Mouse (Mus musculus): ENCODE data around the gene Trim2.
A peak's percentile ranks its signal among the peaks of the same experiment; 100 is the strongest.

Trim2 gene

DNA sequence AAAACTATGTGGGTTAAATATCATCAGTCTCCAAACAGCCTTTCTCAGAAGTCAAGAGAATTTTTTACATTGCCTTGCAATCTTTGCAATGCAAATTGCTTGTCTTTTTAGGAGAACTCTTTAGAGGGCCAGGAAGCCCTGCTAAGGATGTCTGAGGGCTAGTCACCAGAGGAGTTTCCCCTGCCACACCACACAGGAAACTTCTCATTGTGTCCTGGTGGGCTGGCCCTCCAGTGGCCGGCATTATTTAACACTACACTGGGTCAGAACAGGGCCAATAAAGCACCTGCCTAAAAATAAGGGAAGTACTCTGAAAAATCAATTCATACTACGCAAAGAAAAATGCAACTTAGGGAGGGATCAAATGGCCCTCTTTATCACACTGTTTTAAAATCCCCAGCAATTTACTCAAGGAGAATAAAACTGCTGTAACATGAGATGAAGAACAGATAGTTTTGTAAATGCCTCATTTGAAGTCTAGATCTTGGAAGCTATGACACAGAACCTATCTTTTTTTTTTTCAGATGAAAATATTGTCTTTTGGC is 87.4 kb downstream of the Trim2 start:
- DNase-seq: no peak

DNA sequence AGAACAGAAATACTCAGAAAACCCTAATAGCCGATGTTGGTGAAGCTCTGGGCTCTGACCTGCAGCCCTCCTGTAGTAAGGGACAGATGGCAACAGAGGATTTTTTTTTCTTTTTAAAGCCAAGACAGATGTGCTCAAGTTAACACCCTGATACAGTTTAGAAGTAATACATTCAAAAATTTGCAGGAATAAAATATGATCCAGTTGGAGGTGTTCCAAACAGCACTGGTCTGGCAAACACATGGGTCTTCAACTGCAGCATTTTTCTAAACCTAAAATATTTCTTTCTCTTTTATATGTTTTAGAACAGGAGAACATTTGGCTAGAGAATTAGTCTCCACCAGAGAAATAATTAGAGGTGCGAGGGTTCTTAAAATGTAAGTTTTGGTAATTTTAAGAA is 88.2 kb downstream of the Trim2 start:
- no peak for DNase-seq

DNA sequence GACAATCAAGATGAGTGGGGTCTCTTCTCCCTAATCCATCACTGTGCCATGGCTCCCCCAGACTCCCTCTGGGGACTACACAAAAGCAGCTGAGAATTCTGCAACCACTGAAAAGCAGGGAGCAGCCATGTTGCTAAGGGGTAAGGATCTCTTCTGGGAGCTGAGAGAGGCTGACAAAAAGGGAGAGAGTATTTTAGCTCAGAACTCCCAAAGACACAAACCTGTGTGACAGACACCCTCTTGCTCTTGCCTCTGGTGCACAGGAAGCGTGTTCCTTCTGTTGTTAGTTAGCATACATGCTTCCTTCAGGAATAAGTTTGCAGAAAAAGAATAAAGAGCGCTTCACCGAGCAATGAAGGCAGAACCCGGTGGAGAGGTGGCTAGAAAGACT is 88.7 kb downstream of the Trim2 start:
- DNase-seq: no peak

DNA sequence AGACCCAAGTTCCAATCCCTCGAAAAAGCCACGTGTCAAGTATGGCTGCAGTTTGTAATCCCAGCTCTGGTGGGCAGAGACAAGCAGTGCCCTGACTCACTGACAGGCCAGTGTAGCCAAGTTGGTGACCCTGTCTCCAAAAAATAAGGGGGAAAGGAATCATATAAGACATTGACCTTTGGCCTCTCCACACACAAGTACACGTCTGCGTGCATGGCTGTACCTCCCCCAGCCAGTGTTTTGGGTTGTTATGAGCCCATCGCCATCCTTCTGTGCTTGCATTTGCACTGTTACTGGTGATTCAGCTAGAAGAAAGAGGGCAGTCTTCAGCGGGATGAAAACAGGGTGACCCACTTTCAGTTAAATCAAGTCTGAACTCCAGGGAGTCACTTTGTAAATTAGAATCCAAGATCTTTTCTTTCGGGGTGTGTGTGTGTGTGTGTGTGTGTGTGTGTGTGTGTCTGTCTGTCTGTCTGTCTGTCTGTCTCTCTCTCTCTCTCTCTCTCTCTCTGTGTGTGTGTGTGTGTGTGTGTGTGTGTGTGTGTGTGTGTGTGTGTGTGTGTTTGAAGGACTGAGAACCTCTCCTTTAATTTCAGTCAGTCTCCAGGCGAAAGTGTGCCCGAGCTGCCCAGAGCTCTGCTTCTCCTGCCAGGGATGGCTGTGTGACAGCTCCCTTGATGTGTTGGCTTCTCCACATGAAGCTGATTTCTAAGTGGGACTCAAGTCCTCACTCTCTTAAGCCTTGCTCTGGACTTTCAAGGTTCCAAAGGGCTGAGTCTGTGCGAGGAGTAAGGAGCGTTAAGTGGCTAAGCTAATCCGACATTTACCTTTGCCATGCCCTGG is 89.3 kb downstream of the Trim2 start:
- no peak for DNase-seq

DNA sequence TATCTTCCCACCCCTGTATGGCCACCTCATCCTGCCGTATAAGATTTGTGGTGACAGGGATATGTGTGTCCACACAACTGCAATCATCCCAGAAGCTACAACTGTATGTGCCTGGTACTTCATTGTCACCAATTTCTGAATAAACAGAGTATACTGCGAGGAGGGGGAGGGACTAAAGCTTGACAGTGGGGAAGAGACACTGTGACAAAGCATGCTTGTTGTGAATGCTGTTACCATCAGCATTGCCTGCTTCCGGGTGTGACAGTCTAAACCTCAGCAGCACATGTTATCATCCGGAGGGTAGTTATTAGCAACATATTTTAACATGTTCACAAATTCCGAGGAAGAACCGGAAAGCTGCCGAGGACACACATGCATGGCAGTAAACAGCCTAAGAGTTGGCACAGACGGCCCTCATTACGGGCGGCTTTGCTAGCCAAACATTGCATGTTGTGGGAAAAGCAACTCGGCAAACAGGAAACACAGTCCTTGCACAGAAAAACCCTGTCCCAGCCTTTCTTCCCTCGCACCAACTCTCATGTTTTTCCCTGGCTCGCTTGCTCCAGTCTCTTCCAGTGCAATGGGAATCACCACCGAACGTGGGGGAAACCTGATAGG is 90.8 kb downstream of the Trim2 start:
- DNase-seq: no peak

DNA sequence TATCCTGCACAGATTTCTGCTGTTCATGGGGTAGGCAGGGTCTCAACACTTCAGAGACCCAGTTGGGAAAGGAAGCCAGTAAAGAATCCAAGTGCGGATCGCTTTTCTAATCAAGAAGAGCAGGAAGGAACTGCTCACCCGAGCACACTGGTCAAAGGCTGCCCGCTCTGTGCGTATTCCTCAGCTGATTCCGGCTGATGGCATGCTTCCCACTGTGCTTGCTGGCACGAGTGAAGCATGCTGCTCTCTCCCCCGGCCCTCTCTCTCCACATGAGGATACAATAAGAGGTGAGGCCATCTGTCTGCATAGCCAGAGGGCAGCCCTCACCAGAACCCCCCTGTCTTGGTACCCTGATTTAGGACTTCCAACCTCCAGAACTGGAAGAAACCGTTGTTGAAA is 91.4 kb downstream of the Trim2 start:
- DNase-seq: no peak

DNA sequence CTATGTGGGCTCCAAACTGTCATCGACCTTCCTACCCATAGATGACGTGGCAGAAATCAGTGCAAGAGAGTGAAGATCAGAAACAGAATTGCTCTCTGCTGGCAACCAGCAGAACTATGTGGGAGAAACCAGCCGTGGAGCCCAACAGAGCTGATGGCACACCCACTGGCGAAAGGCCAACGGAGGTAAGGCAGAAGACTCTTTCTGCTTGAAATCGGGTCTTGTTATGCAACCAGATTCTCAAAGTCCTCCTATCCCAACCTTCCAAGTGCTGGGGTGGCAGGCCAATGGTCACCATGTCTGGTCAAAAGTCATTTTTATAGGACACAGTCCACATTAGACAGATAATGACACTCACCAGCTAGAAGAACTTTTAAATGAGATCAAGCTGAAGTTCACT is 92.2 kb downstream of the Trim2 start:
- DNase-seq: no peak

DNA sequence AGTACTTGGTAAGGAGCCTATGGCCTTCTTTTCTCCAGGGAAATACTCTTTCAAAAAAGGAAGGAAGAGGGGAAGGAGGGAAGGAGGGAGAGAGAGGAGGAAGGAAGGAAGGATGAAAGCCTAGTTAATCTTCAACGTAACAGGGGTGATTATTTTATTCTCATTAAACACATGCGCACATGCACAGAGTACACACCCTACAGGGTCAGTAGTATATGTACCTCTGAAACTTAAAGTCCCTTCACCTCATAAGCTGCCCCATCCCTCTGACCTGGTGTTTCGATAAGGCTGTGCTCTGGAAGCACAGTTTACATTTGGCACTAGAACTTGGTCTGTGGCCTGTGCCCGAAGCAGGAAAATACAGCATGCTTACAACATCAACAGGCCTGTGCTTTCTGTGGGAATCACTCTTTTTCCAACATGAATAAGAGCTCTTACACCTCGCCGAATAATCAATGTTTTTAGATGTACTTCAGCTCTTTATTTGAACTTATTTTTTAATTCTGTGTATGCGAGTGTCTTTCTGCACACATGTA is 95.3 kb downstream of the Trim2 start:
- DNase-seq: no peak

DNA sequence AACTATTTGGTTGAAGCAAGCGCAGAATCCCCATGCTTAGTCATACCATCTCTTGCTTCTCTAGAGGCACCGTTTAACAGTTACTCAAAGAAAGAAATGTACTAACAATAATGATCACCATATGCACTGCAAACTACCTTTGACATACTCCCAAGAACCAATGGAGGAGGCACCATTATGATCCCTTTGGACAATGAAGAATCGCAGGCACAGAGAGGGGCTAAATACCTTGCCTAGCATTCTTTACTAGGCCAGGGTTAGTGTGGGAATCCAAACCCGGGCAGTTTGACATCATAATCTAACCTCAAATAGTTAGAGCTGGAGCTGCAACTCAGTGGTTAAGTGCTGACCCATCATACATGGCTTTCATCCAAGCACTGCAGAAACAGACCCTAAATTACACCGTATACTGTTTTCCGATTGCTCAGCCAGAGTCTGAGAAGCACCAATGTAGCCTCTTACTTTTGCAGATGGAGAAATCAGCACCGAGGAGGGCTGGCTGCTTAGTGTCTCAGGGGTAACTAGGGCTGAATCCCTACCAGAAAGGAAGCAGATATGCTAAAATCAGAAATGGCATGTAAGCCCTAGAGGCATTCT is 97.7 kb downstream of the Trim2 start:
- no peak for DNase-seq

DNA sequence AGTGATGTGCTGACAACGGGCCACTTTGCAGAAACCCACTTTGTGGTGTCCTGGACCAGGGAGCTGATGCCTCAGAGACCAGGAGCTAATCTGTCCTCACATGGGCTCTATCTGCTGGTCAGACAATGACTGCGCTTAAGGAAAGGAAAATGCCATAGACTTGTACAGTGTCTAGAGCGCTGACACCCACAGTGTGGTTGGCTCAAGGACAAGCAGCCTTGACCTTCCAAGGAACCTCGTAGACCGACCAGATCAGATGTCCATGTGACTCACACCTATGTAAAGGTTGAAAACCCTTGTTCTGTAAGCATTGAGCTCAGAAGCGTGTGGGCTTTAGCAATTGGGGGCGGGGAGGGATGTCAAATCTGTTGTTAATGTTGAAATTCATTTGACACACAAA is 98.2 kb downstream of the Trim2 start:
- no peak for DNase-seq

DNA sequence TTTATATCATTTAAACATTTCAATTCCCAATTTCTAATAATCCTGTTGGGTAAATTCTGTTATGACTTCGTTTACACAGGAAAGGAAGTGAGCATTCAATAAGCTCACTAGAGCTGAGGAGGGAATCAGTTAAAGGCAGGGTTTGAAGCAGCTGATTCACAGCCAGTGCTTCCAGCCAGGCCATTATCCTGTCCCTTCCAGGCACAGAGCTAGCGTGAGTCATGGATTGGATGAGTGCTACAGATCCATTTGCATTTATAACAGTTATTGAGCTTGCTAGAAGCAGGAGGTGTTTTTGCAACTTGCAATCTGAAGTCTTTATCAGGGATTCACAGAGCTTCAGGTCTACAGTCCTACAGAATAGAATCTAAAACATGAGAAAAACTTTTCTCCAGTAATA is 99.3 kb downstream of the Trim2 start:
- no peak for DNase-seq

DNA sequence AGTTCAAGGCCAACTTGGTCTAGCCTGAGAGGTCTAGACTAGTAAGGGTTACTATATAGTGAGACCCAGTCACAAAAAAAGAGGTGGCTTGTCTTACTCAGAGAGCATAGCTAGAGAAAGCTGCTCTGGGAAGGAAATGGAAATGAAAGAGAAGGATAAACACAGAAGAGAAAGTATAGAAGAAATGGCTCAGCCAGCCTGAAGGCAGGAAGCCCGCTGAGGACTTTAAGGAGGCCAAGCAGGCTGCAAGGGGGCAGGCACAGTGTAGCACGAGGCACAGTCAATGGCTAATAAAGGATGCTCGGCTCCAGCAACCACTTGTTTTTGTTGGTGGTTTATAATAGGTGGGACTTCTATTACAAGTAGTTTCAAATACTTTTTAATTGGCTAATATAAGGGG is 100.6 kb downstream of the Trim2 start:
- DNase-seq: no peak

DNA sequence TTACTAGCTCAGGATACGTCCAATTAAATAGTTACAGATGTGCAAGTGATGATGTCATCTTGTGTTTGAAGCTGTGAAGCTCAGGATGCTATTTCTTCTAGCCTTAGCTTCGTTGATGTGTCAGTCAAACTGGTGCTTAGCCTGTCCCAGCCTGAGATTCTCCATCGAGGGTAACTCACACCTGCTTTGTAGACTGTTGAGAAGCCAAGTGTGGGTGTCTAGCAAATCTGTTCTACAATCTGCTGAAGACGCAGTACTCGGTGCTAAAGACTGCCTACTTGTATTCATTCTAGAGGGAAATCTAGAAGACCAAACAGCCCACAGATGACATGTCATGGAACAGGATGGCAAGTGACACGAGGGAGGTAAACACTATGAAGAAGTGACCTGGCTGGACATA is 101.0 kb downstream of the Trim2 start:
- no peak for DNase-seq

DNA sequence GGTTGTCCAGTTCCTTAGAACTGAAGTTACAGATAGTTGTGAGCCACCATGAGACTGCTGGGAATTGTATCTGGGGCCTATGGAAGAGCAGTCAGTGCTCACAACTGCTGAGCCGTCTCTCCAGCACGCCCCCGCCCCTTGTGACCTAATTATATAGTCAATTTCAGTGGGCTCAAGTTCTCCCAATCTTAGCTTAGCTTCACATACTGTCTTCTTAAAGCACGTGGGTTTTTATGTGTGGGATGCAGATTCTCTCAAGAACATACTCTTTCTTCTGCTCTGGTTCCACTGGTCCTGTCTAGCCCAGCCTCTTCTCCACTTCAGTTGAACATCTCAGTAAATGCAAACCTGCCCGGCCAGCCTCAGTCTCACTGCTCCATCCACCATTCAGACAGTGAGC is 102.0 kb downstream of the Trim2 start:
- DNase-seq: no peak

DNA sequence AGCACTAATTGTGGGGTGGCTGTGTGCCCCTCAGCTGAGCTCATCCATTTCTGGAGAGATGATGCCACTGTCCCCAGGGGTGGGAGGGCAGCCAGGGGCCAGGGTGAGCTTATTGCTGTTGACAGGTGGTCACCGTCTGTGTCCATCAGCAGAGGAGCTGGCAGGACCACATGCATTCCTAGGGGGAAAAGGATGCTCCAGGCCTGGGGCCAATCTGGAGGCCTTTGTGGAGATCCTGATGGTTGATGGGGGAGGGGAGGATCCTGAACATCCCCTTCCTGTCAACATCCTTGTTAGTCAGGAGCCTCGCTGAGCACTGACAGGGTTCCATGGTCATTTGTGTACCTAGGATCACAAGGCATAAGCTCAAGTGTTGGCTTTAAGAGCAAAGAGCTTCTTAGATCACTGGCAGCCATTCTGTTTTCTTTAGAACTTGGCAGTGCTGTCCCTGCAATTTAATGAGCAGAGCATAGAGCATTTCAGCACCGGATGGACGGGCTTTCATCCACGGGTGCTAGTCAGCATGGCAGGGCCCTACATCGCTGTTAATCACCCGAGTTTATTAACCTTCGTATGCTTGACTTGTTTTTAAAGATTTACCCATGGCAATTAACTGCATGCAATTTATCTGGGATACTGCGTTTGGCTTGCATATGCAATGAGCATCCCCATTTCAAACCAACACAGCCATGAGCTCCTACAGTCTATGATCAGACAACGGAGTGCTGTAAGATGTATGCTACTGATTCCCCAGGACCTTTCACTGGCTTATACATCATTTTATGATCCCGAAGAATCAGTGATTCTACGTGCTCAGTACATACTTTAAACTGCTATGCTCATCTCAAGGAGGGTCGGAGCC is 105.9 kb downstream of the Trim2 start:
- no peak for DNase-seq

DNA sequence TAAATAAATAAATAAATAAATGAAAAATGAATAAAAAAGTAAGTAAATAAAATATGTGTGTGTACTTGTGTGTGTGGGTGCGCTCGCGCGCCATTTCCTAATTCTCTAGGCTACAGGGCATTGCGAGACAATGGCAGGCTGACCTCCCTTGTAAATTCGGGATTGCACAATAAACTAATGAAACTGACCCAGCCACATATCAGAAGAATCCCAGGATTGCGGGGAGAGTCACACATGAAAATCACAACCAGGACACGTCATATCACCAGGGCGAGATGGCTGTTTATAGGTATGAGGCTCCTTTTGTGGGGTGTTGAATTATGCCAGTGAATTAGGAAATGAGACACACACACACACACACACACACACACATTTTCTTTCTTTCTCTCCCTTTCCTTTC is 107.2 kb downstream of the Trim2 start:
- no peak for DNase-seq

DNA sequence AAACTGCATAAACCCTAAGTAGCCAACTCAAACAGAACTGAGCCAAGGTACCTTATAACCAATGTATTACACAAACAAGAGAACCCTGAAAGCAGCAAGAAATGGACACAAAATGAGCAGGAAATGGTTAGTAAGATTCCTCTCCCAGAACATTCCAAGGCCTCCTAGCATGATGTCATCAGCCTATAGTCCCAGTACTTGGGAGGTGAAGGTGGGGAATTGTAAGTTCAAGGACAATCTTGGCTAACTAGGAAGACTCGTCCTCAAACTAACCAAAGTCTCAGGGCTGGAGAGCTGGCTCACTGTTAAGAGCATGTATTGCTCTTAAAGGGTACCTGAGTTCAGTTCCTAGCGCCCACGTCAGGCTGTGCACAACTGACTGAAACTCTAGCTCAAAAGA is 108.4 kb downstream of the Trim2 start:
- DNase-seq: no peak

DNA sequence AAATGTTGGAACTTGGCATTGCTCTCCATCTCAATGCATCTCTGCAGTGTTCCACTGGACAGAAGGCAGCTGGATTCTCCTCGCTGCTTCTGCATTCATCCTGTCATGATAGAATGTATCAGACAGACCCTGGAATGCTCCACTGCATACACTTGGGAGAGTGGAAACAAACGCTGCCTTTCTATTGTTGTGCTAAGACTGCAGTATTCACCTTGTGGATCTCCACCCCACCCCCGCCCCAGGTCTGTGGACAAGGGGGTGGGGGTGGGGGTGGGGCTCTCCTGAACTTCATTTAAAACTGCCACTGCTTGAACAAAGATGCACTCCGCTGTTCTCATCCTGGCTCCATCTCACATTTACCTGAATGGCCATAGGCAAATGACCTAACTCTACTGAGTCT is 112.8 kb downstream of the Trim2 start:
- DNase-seq: no peak

DNA sequence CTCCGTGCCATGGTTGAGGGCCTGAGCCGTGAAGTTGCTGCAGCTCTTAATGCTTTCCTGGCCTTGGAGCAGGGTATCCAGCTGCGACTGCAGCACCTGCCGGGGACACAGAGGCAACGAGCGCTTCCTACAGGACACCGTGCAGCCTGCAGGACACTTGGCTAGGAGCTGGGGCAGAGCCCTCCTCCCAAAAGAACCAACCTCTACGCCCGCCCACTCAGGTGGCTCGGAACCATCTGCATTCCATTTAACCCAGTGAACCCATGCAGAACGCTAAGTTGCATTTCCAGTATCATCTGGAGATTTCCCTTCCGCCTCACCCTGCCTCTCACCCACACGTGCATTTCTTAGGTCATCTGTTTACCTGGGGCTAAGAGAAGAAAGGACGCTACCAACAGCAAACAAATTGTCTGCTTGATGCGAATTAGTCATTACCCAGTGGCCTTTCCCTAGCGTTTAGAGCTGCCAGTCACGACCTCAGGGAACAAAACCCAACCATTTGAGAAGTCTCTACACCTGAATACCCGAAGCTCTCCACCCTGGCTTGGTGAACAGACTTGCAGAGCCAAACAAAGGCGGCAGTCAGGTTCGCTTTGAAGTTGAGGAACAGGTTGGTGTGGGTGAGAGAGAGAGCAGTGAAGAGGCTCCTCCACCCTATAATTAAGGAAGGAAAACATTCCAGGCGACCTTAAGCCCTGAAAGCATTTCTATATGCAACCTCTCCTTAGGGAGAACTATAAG is 115.4 kb downstream of the Trim2 start:
- no peak for DNase-seq

DNA sequence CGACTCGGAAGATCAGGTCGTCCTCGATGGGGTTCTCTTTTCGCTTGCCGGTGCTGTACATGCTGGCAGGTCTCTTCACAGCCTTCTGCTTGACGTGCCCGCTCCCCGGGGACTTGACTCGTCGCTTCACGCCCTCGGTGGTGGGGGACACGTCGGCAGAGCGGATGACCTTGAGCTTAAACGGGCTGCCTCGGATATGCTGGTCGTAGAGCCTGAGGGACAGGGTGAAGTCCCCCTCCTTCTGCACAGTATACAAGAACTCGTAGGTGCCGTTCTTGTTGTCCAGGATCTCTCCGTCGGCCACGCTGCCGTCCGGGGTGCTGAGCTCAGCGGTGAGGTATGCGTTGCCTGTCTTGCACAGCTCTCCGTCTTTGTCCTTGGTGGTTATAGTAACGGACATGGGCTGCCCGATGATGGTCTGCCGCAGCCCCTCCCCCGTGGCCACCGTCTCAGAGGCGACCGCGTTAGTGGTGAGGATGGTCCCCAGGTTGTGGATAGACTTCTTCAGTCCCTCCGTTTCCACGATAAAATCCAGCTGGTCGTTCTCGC is 116.1 kb downstream of the Trim2 start:
- peak; percentile 9 for DNase-seq

DNA sequence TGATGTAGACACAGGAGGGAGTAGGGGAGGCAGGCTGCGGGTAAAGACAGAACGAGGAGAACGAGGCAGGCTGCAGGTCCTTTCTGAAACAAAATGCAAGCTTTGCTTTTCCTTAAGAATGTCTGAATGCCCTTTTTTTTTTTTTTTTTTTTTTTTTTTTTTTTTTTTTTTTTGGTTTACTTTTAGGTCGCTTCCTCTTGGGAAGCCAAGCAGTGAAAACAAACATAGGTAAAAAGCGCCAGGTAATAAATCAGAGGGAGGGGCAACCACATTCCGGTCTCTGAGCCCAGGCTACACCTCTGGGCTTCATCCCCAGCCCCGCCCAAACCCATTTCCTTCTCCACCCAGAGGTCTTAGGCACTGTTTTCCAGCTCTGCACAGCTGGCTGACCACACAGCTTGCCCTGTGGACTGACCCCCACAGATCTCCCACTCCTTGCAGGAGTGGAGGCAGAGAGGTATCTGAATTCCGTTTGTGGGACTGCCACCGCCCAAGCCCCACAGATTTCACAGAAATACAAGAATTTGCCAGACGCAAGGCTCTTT is 117.0 kb downstream of the Trim2 start:
- DNase-seq: no peak

DNA sequence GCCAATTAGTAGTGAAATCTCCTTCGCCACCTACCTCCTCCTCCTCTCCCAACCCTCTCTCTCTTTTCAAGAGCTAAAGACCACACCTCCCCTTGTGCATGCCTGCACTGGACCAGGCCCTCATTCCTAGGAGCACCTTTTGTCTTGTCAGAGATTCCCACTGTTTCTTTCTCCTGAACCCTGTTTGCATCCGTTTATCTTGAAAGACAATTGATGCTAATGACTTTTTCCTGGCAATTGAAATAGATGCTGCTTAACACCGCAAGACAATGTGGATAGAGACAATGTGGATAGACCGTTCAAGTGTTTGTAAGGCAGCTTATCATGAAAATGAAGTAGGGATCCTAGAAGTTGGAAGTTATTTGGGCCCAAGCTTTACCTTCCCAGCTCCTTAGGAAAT is 125.0 kb downstream of the Trim2 start:
- DNase-seq: no peak
